Mouse (Mus musculus): ENCODE measurements at regions not wholly inside any gene's neighbourhood (a gene's known extent, or its start where the extent isn't known, plus 50 kb on each side); places are given as distances from the start of the nearest gene placed in this dataset.

DNA sequence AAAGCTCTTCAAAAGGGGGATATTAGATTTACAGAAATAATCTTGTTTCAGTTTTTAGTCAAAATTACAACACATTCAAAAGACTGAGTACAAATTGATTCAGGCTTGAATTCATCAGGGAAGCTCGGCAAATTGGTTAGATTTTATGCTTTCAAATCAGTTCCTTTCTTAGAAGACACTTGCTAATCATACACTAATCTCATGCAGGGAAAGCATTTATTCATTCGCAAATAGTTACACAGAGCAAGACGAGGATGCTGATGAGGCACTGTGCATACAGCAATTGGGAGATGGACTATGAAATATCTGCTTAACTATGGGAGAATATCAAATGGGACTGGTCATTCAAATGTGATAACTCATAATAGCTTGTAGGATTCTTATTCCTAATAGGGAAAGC, 481.3 kb upstream of the Gm597 start:
- no peak overlapping the region for H3K4me3 ChIP-seq
- H3K27me3 ChIP-seq, result no peaks in the 10 kb centered on the region
- no peak overlapping the region for H3K4me2 ChIP-seq (replicated peaks)
- 55% methylated on average over 3 of the region's 3 CpGs for WGBS
- H3K9ac ChIP-seq (replicated peaks), result no peak overlapping the region
- no peaks in the 10 kb centered on the region for H3K9me3 ChIP-seq
- no peak overlapping the region for H3K27ac ChIP-seq (replicated peaks)
- no peaks in the 10 kb centered on the region for H3K36me3 ChIP-seq
- no peaks in the 10 kb centered on the region for H3K4me1 ChIP-seq
- no peak for ATAC-seq (ENCODE audit: low FRiP score, low read depth)

DNA sequence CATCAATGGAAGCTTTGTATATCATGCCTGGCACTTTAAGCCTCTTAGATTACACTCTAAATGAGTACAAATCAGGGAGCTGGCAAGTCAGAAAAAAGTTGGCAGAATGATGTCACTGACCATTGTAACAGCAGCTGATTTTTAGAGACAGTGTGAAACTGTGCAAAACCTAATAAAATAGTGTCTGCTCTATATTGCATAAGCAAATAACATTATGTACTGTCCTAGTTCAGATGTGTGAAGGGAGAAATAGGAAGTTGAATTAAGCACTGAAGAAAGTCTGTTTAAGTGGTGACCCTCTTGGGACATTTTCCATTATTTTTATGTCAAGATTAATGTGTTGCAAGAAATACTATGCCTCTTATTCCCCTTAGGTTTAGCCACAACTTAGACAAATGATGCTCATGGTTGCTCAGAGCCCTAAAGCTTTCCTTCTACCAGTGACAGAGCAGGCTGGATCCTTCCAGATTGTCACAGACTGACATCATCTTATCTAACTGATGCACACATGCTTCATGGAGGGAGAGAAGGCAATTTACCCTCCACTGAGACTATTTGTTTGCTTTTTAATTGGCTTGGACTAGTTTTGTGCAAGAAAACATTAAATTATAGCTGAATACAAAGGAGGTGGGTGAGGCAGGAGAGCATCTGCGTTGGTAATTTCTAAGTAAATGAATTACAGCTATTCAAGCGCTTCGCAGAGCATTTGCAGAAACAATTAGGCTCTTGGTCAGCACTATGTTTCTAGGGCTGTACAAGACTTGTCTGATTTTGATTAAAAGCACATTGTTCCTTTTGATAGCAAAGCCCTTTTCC, 436.9 kb upstream of the Gm597 start:
- Histone ChIP-seq H3K4me1 (0 out of 2 replicates have a peak, but pooled peaks cover 3% of the 10 kb centered on the region), H3K27ac (replicated peaks) (no peak overlapping the region), H3K4me3 (no peak overlapping the region), H3K36me3 (no peaks in the 10 kb centered on the region), H3K9me3 (no peaks in the 10 kb centered on the region), H3K4me2 (replicated peaks) (no peak overlapping the region), H3K9ac (replicated peaks) (no peak overlapping the region), H3K27me3 (no peaks in the 10 kb centered on the region)
- ATAC-seq (ENCODE audit: low FRiP score, low read depth), result peak; percentile 58; the same call in 1 of the 2 replicates
- 63% methylated on average over 3 of the region's 3 CpGs for WGBS
